Mouse (Mus musculus): ENCODE data around the gene Cchcr1.

- TF ChIP-seq CTCF (conservative IDR thresholded peaks at IDR 0.05; ENCODE audit: insufficient read depth, insufficient read length, low read depth, low read length) (no peak), POLR2A (IDR thresholded peaks at IDR 0.05; ENCODE audit: low read depth, low read length) (no peak)
Observed at GRCm38 (mm10) chr17:35556186-35556765, 39.4 kb downstream of the Cchcr1 start.
